Mouse (Mus musculus) left cerebral cortex, postnatal 4 days (tissue): Measurements from ENCODE around the gene Carnmt1. TPM values are rescaled to one million over a fixed set of nuclear protein-coding genes. Genes with fewer than 3 reads are reported as not detected.

Experiments
- DNase-seq: peaks from one replicate; pipeline ENCODE4 v3.0.0-alpha.2; 2022
- intact Hi-C: fragments of 180-260 bp; cut with DNase I; formaldehyde crosslinking; loops from one replicate; pipeline ENCODE4 v1.15.1; 2025
- total RNA-seq, 2 experiments: library from RNA; stranded (reverse); gene quantifications; 2 replicates each; pipeline ENCODE4 v1.2.3; 2021

Carnmt1 gene
- 10 to 100 TPM; 10.4 to 13.0 TPM for total RNA-seq

DNA sequence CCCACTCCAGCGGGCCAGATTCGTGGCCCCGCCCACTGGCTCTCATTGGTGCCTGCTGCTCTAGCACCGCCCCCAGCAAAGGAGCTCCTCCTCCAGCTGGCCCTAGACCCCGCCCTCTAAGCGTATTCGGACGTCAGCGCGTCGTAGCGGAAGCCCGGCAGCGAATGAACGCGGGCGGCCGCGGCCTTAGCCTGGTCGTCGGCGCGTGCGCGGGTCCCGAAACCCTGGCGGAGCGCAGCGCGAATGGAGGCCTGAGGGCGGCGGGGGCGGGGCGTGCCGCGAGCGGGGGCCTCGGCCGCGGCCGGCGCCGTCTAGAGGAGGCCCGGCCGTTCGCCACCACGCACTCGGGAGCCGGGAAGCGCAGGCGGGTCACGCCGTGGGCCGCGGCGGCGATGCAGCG is at the start of gene Carnmt1:
Gene Carnmt1 (plus strand): TSS at position 157 of the 400 bp plus-strand sequence.
- intact Hi-C loops, result no loop called here
- peak; percentile 99 for DNase-seq

DNA sequence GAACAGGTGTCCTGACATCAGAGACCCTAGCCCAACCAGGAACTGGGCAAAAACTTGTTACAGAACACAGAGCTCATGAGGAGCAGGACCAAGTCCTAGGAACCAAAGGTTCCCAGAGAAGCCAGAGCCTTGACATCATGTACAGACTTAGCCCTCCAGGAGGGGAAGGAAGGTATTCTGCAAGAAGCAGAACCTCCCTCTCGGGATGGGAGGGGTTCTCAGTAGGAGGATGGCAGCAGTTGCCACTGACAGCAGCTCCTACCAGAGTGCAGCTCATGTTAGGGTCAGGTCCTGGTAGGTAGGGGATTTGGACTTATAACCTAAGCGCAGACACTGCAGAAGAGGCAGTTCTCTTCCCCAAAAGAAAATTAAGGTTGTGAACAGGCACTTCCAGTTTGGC is 46.7 kb upstream of the Carnmt1 start:
- intact Hi-C loops, result no loop called here
- no peak for DNase-seq

DNA sequence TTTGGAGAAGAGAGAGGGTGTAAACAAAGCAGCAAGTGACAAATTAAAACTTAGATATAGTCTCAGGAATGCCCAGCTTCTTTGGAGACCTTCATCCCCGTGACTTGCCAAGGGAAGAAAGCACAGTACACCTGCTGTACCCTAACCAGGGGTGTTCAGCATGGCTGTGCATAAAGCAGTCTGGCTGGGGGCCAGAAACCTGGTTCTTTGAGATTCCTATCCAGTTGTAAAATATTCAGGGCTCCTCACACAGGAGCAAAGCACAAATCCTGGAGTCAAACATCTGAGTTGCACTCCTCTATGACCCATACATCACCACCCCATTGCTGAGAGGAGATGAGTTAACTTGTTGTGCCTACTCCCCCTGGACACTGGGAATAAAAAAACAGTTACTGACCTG is 41.0 kb upstream of the Carnmt1 start:
- intact Hi-C loops, result loop anchor here (5.0 kb wide), 1 partner anchor 1052 kb away; no protein-coding TSS in a partner anchor
- peak; percentile 14 for DNase-seq

DNA sequence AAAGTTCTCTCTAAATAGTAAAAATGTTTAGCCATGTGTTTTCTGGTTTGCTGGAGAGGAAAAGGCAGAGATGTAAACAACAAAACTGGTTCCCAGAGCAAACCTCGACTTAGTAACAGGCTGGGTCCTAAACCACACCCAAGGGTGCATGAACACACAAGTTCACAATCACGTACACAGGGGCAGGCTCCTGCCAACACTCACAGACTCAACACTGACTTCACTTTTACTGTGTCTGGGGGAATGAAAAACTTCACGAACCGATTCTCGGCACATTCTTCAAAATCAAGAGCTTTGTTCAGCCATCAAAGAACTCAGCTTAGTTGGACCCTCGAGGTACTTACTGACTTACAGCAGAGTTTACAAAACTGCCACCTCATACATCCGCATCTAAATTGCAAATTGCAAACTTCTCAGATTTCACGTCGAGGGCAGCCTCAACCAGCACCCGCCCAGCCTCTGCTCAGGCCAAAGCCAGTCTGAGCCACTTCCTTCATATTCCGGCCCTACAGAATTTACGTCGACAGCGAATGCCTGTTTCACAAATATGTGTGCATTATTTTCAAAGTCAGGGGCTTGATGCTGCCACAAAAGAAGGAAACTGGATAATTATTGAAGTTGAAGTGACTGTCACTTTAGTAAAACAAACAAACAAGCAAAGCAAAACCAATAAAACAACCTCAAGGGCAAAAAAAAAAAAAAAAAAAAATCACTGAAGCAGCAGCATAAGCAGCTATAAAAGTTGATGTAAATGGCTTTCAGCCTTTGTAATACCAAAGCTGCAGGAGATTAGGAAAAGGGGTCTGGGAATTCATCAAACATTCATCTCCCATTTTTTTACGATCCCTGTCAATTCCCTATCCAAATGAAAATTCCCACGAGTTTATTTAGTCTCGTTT is 40.1 kb upstream of the Carnmt1 start:
- DNase-seq, result no peak

DNA sequence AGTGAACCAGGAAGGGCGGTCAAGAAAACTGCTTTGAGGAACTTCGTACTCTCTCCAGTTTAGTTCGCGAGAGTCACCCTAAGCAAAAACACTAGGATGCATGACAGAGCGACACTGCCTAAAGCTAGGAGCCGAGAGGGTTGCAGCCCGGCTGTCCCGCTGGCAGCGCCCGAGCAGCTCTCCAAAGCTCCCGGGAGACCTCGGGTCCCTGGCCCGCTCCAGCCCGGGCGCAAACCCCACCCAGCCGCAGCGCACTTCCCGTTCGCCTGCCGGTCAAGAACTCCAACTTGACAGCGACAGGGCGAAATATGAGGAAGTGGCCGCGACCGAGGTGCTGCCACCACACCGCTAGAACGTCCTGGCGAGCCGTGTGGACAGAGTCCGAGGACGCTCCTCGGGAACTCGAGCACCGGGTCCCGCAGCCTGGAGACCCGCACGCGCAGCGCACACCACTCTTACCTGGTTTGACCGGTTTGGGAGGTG is 39.4 kb upstream of the Carnmt1 start:
- intact Hi-C loops, result no loop called here
- peak; percentile 39 for DNase-seq

More for the DNA sequence above, 40.1 kb upstream of the Carnmt1 start:
- intact Hi-C loops, result no loop called here

DNA sequence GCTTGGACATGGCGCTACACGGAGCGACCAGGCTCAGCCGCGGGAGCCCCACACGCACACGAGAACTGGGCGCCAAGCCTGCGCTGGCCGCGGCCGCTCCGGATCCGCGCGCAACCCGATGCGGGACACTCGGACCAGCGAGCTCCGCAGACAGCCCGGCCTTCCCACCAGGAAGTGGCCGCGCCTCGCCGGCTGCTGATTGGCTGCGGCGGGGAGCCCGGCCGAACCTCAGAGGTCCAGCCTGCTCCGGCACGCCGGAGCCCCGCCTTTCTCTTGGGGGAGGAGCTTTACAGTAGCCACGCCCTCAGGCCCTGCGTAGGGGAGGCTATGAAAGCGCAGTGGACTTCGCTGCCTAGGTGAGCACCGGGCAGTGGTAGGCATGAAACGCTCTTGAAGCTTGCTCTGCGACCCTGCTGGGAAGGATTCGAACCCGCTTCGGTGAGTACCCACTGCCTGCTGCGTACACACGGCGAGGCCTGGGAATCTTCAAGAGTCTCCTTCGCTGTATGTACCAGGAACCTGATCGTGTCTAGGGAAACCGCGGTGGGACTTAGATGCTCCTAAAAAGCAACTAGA is 38.8 kb upstream of the Carnmt1 start, which contains the start of the genes Ostf1 and Nmrk1:
Gene Ostf1 (minus strand): TSS at position 180 of the 576 bp plus-strand sequence.
Gene Nmrk1 (plus strand): TSS at position 307 of the 576 bp plus-strand sequence.
- intact Hi-C loops, result no loop called here
- peak; percentile 96 for DNase-seq

DNA sequence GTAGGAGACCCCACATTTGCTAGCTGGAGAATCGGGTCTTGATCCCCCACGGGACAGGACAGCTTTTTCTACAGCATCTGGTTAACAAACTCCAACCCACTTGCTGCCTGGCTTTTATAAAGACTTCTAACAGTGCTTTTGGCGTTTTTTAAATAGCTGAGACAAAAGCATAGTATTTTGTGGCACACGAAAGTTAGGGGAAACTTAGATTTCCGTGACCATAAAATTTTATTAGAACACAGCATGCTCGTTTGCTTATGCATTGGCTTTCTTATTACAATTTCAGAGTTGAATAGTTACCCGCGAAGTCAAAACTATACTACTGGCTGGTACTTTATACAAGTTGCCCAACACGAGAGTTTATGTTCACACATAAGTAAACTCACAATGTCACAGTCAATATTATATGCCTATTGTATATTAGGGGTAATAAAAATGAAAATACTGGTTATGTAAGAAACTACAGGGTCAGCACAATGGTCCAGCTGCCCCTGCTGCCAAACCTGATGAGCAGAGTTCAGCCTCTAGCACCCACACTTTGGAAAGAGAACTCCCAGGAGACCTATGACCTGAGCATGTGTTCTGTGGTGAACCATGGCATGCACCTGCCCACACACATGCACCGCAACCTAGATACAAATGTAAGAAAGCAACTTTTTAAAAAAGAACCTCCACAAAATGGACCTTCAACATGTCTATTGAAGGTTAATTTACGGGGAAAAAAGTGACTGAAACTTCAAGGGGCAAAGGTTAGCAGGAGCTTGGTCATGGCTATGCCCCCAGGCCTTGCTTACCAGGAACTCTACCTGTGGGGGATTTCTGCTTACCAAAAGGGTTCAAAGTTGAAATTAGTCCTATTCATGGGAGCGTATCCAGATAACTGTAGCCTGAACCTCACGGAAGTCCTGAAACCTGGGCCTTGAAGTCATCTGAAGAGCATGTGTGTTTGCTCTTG is 38.1 kb upstream of the Carnmt1 start:
- DNase-seq, result no peak
- intact Hi-C loops, result no loop called here

DNA sequence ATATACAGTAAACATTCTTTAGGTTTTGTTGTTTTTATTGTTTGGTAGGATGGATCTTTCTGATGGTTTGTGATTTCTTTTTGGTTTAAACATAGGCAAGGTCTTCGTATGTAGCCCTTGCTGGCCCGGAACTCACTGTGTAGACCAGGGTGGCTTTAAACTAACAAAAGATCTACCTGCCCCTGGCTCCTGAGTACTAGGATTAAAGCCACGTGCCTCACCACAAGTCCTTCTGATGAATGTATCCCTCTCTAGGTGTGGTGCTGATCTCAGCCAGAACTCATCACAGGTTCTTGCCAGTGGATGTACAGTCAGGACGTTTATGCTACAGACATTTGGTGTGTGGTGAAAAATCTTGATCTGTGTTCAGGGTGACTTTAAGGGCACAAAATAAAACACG is 32.6 kb upstream of the Carnmt1 start:
- DNase-seq, result no peak
- intact Hi-C loops, result no loop called here

DNA sequence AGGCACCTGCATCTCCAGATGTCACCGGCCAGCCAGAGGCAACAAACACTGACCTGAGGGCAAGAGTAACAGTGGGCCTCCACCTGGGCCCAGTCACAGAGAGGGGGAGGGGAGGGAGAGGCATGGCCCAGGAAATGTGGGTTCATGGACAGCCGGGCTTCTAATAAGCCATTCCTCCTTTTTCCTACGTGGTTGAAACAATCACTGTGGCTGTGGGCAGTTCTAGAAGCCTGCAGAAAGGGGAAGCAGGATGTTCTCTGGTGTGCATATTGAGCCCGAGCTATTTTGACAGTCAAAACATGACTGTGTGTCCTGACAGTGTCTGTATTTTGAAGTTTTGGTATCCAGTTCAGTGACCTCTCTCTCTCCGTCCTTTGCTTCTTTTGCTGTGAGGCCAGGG is 31.6 kb upstream of the Carnmt1 start:
- no peak for DNase-seq
- intact Hi-C loops, result no loop called here

DNA sequence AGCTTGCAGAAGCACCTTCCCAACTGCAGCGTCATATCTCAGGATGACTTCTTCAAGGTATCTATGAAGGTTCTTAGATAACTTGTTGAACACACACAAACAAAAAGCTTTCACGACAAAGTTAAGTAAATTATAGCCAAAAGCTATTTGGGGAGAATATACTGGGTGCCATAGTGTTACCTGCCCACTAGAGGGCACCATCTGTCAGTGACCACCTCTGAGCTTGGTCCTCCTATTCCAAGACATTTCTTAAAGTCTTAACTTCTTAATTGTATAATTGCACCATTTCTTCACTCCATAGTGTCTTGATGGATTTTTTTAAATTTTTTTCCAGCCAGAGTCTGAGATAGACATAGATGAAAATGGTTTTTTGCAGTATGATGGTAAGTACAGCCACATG is 31.0 kb upstream of the Carnmt1 start:
- intact Hi-C loops, result no loop called here
- DNase-seq, result no peak

DNA sequence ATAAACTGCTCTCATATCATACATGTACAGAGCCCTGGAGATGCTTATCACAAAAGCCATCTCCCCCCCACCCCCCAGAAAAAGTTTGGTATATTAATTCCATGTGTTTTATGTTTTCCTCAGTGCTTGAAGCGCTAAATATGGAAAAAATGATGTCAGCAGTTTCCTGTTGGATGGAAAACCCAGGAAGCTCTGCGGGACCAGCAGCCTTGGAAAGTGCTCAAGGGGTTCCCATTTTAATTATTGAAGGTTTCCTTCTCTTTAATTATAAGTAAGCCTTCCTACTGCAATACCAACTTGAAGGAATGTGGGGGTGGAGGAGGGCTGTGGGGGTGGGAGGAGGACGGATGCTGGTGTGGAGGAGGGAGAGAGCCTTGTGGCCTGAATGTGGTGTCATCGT is 29.6 kb upstream of the Carnmt1 start:
- intact Hi-C loops, result no loop called here
- no peak for DNase-seq

DNA sequence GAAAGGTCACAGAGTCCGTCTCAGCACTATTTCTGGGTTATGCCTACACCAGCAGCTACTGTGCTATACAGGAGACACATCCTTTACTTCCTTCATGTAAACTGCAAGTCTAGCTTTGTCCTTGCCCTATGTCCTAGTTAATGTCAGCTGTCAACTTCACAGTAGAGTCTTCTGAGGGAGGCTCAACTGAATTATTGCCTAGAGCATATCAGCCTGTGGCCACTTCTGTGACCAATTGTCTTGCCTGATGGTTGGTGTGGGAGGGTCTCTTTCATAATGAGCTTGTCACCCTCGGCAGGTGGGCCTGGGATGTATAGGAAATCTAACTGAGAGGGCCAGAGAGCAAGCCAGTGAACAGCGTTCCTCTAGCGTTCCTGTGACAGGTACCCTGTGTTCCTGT is 27.2 kb upstream of the Carnmt1 start:
- intact Hi-C loops, result no loop called here
- DNase-seq, result no peak

DNA sequence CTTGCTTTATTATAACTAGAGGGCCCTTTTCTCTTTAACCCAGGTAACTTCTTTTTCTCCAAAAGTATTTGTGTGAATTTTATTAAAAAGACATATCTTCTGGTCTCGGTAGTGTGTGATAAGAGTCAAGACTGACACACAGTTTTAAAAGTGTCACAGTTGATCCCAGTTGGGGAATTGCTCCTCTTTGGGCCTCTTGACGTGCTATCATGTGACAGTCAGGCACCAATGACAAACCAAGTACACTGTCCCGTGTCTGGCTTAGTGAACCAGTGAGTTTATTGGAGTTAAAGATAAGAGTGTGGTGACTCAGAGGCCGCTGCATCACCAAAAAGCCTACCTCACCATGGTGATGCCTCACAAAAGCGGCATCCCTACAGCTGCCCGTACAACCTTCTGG is 26.5 kb upstream of the Carnmt1 start:
- DNase-seq, result no peak
- intact Hi-C loops, result no loop called here

DNA sequence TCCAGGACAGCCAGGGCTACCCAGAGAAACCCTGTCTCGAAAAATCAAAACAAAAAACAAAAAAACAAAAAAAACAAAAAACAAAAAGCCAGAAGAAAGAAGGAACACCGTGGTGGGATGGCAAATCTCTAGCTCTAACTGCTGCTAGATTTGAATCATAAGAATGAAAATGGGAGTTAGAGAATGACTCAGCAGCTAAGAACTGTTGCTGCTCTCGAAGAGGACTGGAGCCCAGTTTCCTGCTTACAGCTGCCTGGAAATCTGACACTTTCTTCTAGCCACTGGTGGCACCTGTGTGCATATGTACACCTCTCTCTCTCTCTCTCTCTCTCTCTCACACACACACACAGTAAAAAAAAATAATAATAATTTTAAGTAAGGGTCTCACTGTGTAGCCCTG is 24.2 kb upstream of the Carnmt1 start:
- DNase-seq, result no peak
- intact Hi-C loops, result no loop called here

DNA sequence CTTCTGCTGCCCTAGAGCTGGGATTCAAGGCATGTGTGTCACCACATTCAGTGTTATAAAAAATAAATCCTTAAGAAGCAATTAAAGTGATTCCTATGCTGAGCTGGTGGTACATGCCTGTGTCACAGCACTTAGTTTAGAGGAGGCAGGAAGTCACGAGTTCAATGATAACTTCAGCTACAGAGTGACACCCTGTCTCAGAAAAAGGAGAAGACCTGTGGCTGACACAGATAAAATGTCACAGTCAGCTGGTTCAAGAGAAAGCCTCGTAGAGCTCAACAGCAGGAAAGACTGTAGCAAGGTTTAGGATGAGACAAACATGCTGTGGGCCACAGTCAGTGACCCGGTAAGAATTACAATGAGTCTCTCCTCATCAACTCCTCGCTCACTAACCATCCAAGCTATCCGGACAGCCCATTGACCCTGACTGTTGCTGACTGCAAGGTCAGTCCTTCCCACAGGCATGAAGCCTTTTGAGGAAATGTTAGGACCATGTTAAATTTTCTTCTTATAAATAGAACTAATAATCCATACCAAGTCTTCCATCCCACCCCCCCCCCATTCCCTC is 23.6 kb upstream of the Carnmt1 start:
- intact Hi-C loops, result no loop called here
- no peak for DNase-seq

DNA sequence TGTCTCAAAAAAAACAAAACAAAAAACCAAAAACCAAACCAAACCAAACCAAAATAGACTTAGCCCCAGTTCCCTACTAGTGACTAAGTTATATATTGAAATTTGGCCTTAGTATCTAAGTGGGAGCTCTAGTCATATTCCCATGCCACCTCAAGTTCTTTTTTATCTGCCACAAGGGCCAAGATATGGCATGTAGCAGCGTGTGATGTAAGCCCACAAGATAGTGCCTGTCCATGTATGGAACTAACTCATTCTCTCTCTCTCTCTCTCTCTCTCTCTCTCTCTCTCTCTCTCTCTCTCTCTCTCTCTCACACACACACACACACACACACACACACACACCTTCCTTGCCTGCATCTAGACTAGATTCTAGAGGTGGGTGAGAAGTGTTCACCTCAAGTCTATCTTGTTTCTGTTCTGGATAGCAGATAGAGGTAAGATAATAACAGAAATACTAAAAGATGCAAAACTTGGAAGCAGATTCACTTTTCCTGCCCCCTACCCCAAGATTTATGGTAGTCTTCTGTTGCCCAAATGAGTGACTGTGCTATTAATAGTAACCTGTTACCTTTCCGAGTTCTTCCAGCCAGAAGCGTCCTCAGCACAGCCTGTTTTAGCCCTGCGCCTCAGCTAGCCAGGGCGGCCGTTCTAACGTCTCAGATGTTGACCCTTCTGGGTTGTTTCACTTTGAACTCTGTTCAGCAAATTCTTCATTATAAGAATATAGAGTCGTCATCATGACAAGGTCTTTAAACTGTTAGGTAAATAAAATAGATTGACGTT is 22.6 kb upstream of the Carnmt1 start:
- intact Hi-C loops, result no loop called here
- DNase-seq, result no peak

DNA sequence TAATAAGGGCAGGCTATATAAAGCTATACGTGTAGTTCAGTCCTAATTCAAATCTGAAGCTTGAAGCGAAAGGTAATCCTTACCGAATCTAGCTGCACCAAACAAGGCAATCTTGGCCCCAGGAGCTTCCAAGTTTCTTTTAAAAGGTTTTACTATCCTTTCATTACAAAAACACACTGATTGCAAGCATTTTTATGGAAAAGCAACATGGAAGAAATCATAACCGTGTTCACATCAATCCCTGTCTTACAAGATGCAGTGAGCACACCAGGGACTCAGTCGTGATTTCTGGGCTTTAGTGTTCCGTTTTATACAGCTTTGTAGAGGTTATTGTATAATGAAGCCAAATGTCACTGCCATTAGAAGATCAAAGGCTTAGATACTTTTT is 22.0 kb upstream of the Carnmt1 start:
- DNase-seq, result no peak
- intact Hi-C loops, result no loop called here

DNA sequence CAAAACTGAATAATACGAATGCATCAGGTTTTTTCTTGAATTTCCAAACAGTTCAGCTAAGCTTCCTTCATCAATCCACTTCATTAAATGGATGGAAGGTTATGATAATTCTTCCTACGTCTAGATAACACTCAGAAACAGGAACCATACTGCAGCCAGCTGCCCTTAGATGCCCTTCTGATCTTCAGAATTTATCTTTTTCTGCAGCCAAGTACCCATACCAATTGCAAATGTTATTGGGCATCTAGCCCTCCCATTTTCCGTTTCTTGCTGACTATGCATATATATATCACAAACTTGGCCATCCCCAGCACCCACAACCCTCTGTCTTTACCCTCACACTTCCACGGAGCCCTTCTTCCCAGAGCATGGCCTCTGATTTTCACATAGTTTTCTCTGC is 20.6 kb upstream of the Carnmt1 start:
- no peak for DNase-seq
- intact Hi-C loops, result no loop called here

DNA sequence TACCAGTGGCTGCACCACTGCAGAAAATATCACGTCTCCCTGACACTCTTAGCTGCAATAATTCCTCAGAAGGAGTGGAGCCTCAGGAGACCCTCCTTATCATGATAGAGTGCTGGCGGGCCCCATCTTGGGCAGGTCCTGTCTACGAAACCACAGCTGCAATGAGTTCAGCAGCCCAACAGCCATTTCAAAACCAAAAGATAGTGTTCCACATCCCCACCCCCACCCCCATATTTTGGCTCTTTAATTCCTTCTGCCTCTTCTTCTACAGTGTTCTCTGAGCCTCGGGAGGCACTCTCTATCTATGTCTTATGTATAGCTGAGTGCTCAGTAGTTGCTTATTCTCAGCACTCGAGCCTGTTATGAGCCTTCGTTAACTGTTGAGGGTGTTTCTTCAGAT is 20.1 kb upstream of the Carnmt1 start:
- intact Hi-C loops, result no loop called here
- no peak for DNase-seq

DNA sequence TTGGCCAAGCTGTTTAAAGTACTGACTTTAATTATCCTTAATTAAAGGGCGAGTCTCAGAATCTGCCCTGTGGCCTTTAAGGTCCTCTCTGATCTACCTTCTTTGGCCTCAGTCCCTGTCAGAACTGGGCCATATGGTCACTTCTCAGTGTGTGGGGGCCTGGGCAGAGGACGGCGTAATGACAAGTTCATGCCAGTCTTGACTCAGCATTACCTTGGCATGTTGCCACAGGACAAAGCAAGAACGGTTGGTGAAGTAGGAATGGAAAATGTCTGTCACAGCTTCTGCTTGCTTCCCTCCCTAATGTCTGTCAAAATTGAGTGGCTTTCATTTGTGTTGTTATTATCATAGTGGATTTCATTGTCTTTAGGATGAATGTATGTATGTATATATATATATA is 18.0 kb upstream of the Carnmt1 start:
- intact Hi-C loops, result no loop called here
- peak; percentile 83 for DNase-seq
